Comparison of ENCODE assay signal across 16 mouse cellular contexts in genomic region chr11:34773304-34773895, GRCm38 (mm10). TPM values are rescaled to one million over a fixed set of nuclear protein-coding genes. Genes with fewer than 3 reads are reported as not detected.
DNase-seq lines count a peak whose midpoint lies in the region; ATAC-seq and TF ChIP-seq lines count a peak whose summit lies in the region.
"Had no signal": no experiment of that assay in that cellular context is flagged by ENCODE, and none has a peak within 500 bp of the region (broad histone marks: within the 10 kb centered on the region; RNA-seq: fewer than 3 reads in every experiment).

No protein-coding gene starts in this region.

- no peaks in the 10 kb centered on the region for H3K27me3 ChIP-seq in midbrain, embryonic 11.5 days (ENCODE audit: control insufficient read depth, insufficient read depth, low read length)
- peaks cover 6% of the 10 kb centered on the region; the same call in 1 of the 2 replicates for H3K27me3 ChIP-seq in midbrain, embryonic 10.5 days (ENCODE audit: low read depth, poor library complexity, severe bottlenecking)
- H3K27me3 ChIP-seq: embryonic facial prominence, embryonic 15.5 days; forebrain, embryonic 12.5 days; hindbrain, embryonic 13.5 days; lung, embryonic 15.5 days had no signal

- H3K27ac ChIP-seq in midbrain, embryonic 11.5 days (ENCODE audit: low read depth, low read length), result no peak overlapping the region
- H3K27ac ChIP-seq in midbrain, embryonic 10.5 days (replicated peaks), result no peak overlapping the region
- H3K27ac ChIP-seq in bone marrow, adult 2 months (ENCODE audit: control insufficient read depth, insufficient read depth, low read depth, low read length, poor library complexity), result peak overlapping the region; percentile 27; the same call in 1 of the 2 replicates
- H3K27ac ChIP-seq: embryonic facial prominence, embryonic 15.5 days; forebrain, embryonic 12.5 days; hindbrain, embryonic 13.5 days; lung, embryonic 15.5 days had no signal

- no peak overlapping the region for H3K9ac ChIP-seq in midbrain, embryonic 11.5 days (ENCODE audit: low read length)
- H3K9ac ChIP-seq: embryonic facial prominence, embryonic 15.5 days; forebrain, embryonic 12.5 days; hindbrain, embryonic 13.5 days; lung, embryonic 15.5 days had no signal

- ATAC-seq in midbrain, embryonic 11.5 days (ENCODE audit: low FRiP score), result no peak
- ATAC-seq: intestine, postnatal 0 days had no signal

- H3K36me3 ChIP-seq in midbrain, embryonic 11.5 days (ENCODE audit: control insufficient read depth, insufficient read depth, low read length), result no peaks in the 10 kb centered on the region
- H3K36me3 ChIP-seq in midbrain, embryonic 10.5 days, result no peaks in the 10 kb centered on the region
- H3K36me3 ChIP-seq: embryonic facial prominence, embryonic 15.5 days; forebrain, embryonic 12.5 days; hindbrain, embryonic 13.5 days; lung, embryonic 15.5 days had no signal

- no peaks in the 10 kb centered on the region for H3K9me3 ChIP-seq in midbrain, embryonic 11.5 days (ENCODE audit: control insufficient read depth, low read length)
- H3K9me3 ChIP-seq in midbrain, embryonic 10.5 days (replicated peaks), result no peaks in the 10 kb centered on the region
- H3K9me3 ChIP-seq: embryonic facial prominence, embryonic 15.5 days; forebrain, embryonic 12.5 days; hindbrain, embryonic 13.5 days; lung, embryonic 15.5 days had no signal

- H3K4me3 ChIP-seq in midbrain, embryonic 11.5 days (ENCODE audit: low read depth, low read length), result no peak overlapping the region
- H3K4me3 ChIP-seq in midbrain, embryonic 10.5 days, result no peak overlapping the region
- H3K4me3 ChIP-seq in bone marrow, adult 2 months (replicated peaks; ENCODE audit: control insufficient read depth, low read depth, low read length), result no peak overlapping the region
- H3K4me3 ChIP-seq: embryonic facial prominence, embryonic 15.5 days; forebrain, embryonic 12.5 days; hindbrain, embryonic 13.5 days; lung, embryonic 15.5 days had no signal

- no peak overlapping the region for H3K4me2 ChIP-seq in midbrain, embryonic 11.5 days
- H3K4me2 ChIP-seq: embryonic facial prominence, embryonic 15.5 days; forebrain, embryonic 12.5 days; hindbrain, embryonic 13.5 days; lung, embryonic 15.5 days had no signal

- DNase-seq in midbrain, embryonic 11.5 days (ENCODE audit: low spot score, missing footprints), result peak; percentile 31
- DNase-seq in midbrain, embryonic 10.5 days (ENCODE audit: low spot score), result no peak
- DNase-seq in CD4-positive helper T cell, adult 2 months (ENCODE audit: low read depth, low spot score), result peak; percentile 70
- DNase-seq in naive thymus-derived CD4-positive, alpha-beta T cell, adult 2 months (ENCODE audit: low read depth), result peak; percentile 56
- no peak for DNase-seq in gastrocnemius, postnatal 14 days
- no peak for DNase-seq in right cerebral cortex, postnatal 4 days
- DNase-seq: cerebellum, adult 2 months; kidney, postnatal 10 days; midbrain, embryonic 14.5 days; right cerebral cortex, postnatal 14 days had no signal

- H3K4me1 ChIP-seq in midbrain, embryonic 11.5 days (ENCODE audit: control insufficient read depth, insufficient read depth, low read length), result no peaks in the 10 kb centered on the region
- peaks cover 16% of the 10 kb centered on the region for H3K4me1 ChIP-seq in midbrain, embryonic 10.5 days
- peaks cover 19% of the 10 kb centered on the region for H3K4me1 ChIP-seq in bone marrow, adult 2 months (ENCODE audit: control insufficient read depth, insufficient read depth, low read length)
- H3K4me1 ChIP-seq: embryonic facial prominence, embryonic 15.5 days; forebrain, embryonic 12.5 days; lung, embryonic 15.5 days had no signal

- intact Hi-C loops in gastrocnemius, postnatal 14 days (cut with DNase I; ENCODE audit: low total_unique reads), result no loop called here

- TF ChIP-seq POLR2A in bone marrow, adult 2 months (IDR thresholded peaks at IDR 0.05; ENCODE audit: borderline replicate concordance, control insufficient read depth, low read depth, low read length), result no peak

- 91% methylated on average over 9 of the region's 9 CpGs for WGBS in midbrain, embryonic 11.5 days
- 88% methylated on average over 9 of the region's 9 CpGs for WGBS in midbrain, embryonic 10.5 days
- 60% methylated on average over 9 of the region's 9 CpGs for WGBS in bone marrow, adult 2 months

- TF ChIP-seq CTCF in bone marrow, adult 2 months (IDR thresholded peaks at IDR 0.05; ENCODE audit: control insufficient read depth, insufficient read depth, low read length), result no peak

RNA-seq across cellular contexts. Expression of gene Dock2, which starts 10.3 kb away (rescaled TPM):
- 0.79 and 0.94 TPM in 2 replicates for polyA plus RNA-seq in midbrain, embryonic 11.5 days (2014; fragmentation: Nextera tagmentation; extraction: Ambion mirVana)
- 0.69 and 0.72 TPM in 2 replicates for polyA plus RNA-seq in midbrain, embryonic 10.5 days (2016; fragmentation: Nextera tagmentation; extraction: Ambion mirVana)
- 12.1 and 44.9 TPM in 2 replicates for polyA plus RNA-seq in bone marrow, adult 2 months (2011; ENCODE audit: insufficient read depth, insufficient read length, low replicate concordance, missing spikeins)
- 1 to 10 TPM in 1 of 2 experiments, under 1 TPM in 1; 1.00 to 1.1 TPM for total RNA-seq in gastrocnemius, postnatal 14 days (2021)

Comparison
In these comparisons a context has a peak if more than half of its experiments do, and no peak if none do; other contexts are left out.
1. DNase-seq: peak in midbrain, embryonic 11.5 days (single experiment), CD4-positive helper T cell, adult 2 months (single experiment) and naive thymus-derived CD4-positive, alpha-beta T cell, adult 2 months (single experiment); none in midbrain, embryonic 10.5 days (single experiment), gastrocnemius, postnatal 14 days (single experiment) and right cerebral cortex, postnatal 4 days (single experiment).